Mouse (Mus musculus): ENCODE measurements around the gene Gucy2e. TPM values are rescaled to one million over a fixed set of nuclear protein-coding genes. Genes with fewer than 3 reads are reported as not detected.

Gucy2e gene
- polyA plus RNA-seq (2014; fragmentation: Illumina TruSeq; extraction: RNeasy Lipid Tissue Mini Kit (QIAGEN cat#74804); ENCODE audit: low read depth, low replicate concordance), result not detected

DNA sequence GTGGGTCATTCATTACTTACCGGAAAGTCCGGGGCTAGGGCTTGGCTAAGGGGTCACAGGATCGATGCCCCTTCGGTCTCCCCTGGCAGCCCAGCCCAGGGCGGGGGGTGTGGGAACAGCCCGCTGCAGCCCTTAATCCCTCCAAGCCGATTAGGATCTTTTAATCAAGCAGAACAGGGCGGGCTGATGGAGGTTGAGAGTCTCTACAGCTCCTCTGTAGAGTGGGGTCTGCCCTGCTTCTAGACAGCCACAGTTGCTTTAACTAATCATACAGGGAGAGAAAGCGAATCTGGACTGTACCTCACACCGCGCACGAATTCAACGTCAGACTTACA is at the start of gene Gucy2e:
Gucy2e (minus strand) TSS at position 111 of the 335 bp plus-strand sequence.

DNA sequence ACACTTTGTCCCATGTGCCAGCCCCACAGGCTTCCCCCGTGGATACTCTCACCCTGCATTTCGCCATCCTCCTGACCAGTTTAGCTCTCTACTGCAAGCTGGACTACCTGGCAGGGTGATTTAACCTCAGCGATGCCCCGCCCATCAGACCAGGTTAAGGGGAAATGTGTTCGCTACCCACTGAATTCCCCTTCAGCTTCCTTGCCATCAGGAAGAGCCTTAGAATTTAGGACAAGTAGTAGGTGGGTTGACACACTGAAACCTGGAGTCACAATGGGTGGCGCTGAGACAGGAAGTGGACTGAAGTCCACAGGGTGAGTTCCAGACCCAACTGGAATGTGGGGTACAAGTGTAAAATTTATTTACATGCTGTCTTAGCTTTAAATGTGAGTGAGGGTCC is 39.1 kb downstream of the Gucy2e start, which contains the start of gene Alox8:
Alox8 (minus strand) TSS at position 101 of the 400 bp plus-strand sequence.

Other genes with a start within 250 kb of the Gucy2e start
- gene Pfas, start 228.6 kb downstream of the Gucy2e start, polyA plus RNA-seq (2014; fragmentation: Illumina TruSeq; extraction: RNeasy Lipid Tissue Mini Kit (QIAGEN cat#74804); ENCODE audit: low read depth, low replicate concordance), result 7.2 TPM
- gene Ctc1, start 221.1 kb downstream of the Gucy2e start, polyA plus RNA-seq (2014; fragmentation: Illumina TruSeq; extraction: RNeasy Lipid Tissue Mini Kit (QIAGEN cat#74804); ENCODE audit: low read depth, low replicate concordance), result 3.9 TPM
- 0.24 TPM for gene Aurkb, start 191.4 kb downstream of the Gucy2e start, polyA plus RNA-seq (2014; fragmentation: Illumina TruSeq; extraction: RNeasy Lipid Tissue Mini Kit (QIAGEN cat#74804); ENCODE audit: low read depth, low replicate concordance)
- 2.9 TPM for gene Borcs6, start 177.3 kb downstream of the Gucy2e start, polyA plus RNA-seq (2014; fragmentation: Illumina TruSeq; extraction: RNeasy Lipid Tissue Mini Kit (QIAGEN cat#74804); ENCODE audit: low read depth, low replicate concordance)
- gene Tmem107, start 166.2 kb downstream of the Gucy2e start, polyA plus RNA-seq (2014; fragmentation: Illumina TruSeq; extraction: RNeasy Lipid Tissue Mini Kit (QIAGEN cat#74804); ENCODE audit: low read depth, low replicate concordance), result 3.8 TPM
- 62.6 TPM for gene Vamp2, start 148.5 kb downstream of the Gucy2e start, polyA plus RNA-seq (2014; fragmentation: Illumina TruSeq; extraction: RNeasy Lipid Tissue Mini Kit (QIAGEN cat#74804); ENCODE audit: low read depth, low replicate concordance)
- 0.24 TPM for gene Per1, start 141.8 kb downstream of the Gucy2e start, polyA plus RNA-seq (2014; fragmentation: Illumina TruSeq; extraction: RNeasy Lipid Tissue Mini Kit (QIAGEN cat#74804); ENCODE audit: low read depth, low replicate concordance)
- not detected for gene Hes7, start 116.6 kb downstream of the Gucy2e start, polyA plus RNA-seq (2014; fragmentation: Illumina TruSeq; extraction: RNeasy Lipid Tissue Mini Kit (QIAGEN cat#74804); ENCODE audit: low read depth, low replicate concordance)
- gene 9130213A22Rik, start 114.4 kb downstream of the Gucy2e start, polyA plus RNA-seq (2014; fragmentation: Illumina TruSeq; extraction: RNeasy Lipid Tissue Mini Kit (QIAGEN cat#74804); ENCODE audit: low read depth, low replicate concordance), result not detected
- not detected for gene Aloxe3, start 111.1 kb downstream of the Gucy2e start, polyA plus RNA-seq (2014; fragmentation: Illumina TruSeq; extraction: RNeasy Lipid Tissue Mini Kit (QIAGEN cat#74804); ENCODE audit: low read depth, low replicate concordance)
- not detected for gene Alox12b, start 80.0 kb downstream of the Gucy2e start, polyA plus RNA-seq (2014; fragmentation: Illumina TruSeq; extraction: RNeasy Lipid Tissue Mini Kit (QIAGEN cat#74804); ENCODE audit: low read depth, low replicate concordance)
- gene Alox8, start 39.2 kb downstream of the Gucy2e start, polyA plus RNA-seq (2014; fragmentation: Illumina TruSeq; extraction: RNeasy Lipid Tissue Mini Kit (QIAGEN cat#74804); ENCODE audit: low read depth, low replicate concordance), result not detected
- gene Cntrob, start 86.7 kb upstream of the Gucy2e start, polyA plus RNA-seq (2014; fragmentation: Illumina TruSeq; extraction: RNeasy Lipid Tissue Mini Kit (QIAGEN cat#74804); ENCODE audit: low read depth, low replicate concordance), result 1.6 TPM
- gene Trappc1, start 86.9 kb upstream of the Gucy2e start, polyA plus RNA-seq (2014; fragmentation: Illumina TruSeq; extraction: RNeasy Lipid Tissue Mini Kit (QIAGEN cat#74804); ENCODE audit: low read depth, low replicate concordance), result 43.8 TPM
- 0.40 TPM for gene Kcnab3, start 89.2 kb upstream of the Gucy2e start, polyA plus RNA-seq (2014; fragmentation: Illumina TruSeq; extraction: RNeasy Lipid Tissue Mini Kit (QIAGEN cat#74804); ENCODE audit: low read depth, low replicate concordance)
- 4.6 TPM for gene Rnf227, start 103.4 kb upstream of the Gucy2e start, polyA plus RNA-seq (2014; fragmentation: Illumina TruSeq; extraction: RNeasy Lipid Tissue Mini Kit (QIAGEN cat#74804); ENCODE audit: low read depth, low replicate concordance)
- gene Chd3, start 132.4 kb upstream of the Gucy2e start, polyA plus RNA-seq (2014; fragmentation: Illumina TruSeq; extraction: RNeasy Lipid Tissue Mini Kit (QIAGEN cat#74804); ENCODE audit: low read depth, low replicate concordance), result 20.4 TPM
- 4.1 TPM for gene Naa38, start 158.5 kb upstream of the Gucy2e start, polyA plus RNA-seq (2014; fragmentation: Illumina TruSeq; extraction: RNeasy Lipid Tissue Mini Kit (QIAGEN cat#74804); ENCODE audit: low read depth, low replicate concordance)
- 41.9 TPM for gene Cyb5d1, start 158.6 kb upstream of the Gucy2e start, polyA plus RNA-seq (2014; fragmentation: Illumina TruSeq; extraction: RNeasy Lipid Tissue Mini Kit (QIAGEN cat#74804); ENCODE audit: low read depth, low replicate concordance)
- 0.65 TPM for gene Tmem88, start 161.2 kb upstream of the Gucy2e start, polyA plus RNA-seq (2014; fragmentation: Illumina TruSeq; extraction: RNeasy Lipid Tissue Mini Kit (QIAGEN cat#74804); ENCODE audit: low read depth, low replicate concordance)
- 2.0 TPM for gene Kdm6b, start 176.6 kb upstream of the Gucy2e start, polyA plus RNA-seq (2014; fragmentation: Illumina TruSeq; extraction: RNeasy Lipid Tissue Mini Kit (QIAGEN cat#74804); ENCODE audit: low read depth, low replicate concordance)